Mouse (Mus musculus): ENCODE data around the gene Cry2. TPM values are rescaled to one million over a fixed set of nuclear protein-coding genes. Genes with fewer than 3 reads are reported as not detected.

The Cry2 gene
- polyA plus RNA-seq, 1 experiment from 2014 or later, result 14.5 TPM

DNA sequence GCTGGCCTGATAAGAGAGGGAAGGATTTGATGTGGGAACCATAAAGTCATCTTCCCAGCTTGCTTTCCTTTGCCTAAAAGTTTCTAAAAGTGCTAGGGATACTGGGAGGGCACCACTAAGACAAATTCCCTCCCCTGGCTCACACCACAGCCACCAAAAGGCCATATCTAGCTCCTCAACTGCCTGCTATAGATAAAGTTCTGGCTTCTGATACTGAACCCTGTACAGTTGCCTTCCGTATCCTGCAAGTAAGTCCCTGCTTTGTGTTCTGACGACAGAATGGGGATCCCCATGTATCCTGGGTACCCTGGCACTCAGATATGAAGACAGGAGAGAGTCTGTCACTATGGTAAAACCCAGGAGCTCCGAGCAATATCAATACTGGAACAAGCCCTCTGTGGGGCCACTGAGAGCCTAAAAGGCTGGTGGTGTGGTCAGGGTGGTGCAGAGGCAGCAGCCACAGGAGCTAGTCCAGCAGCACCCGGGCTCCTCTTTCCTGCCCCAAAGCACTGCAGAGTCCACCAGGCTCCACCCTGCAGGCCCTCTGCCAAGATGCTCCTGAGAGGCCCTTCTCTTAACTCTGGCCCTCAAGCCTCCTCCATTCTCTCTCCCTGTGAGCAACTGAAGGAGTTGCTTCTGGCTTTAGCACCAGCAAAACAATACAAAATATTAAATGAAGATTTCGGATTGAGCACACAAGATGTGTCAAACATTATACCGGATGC, 43.5 kb downstream of the Cry2 start:
- WGBS, result 76% methylated on average over 6 of the region's 6 CpGs

DNA sequence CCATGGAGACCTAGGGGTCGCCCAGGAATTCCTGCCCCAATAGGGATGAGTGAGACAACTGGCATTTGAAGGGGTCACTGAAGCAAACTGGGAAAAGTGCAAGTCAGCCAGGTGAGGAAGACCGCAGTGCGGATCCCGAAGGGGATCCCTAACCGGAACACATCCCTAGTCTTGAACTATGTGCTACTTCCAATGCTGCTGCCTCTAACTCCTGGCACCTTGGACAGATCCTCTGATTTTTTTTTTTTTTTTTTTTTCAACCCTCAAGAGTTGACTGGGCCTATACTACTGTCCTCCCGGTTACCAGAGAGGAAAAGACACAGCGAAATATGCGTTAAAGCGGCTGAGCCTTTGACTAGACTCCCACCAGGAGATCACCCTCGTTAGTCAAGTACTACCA, 44.2 kb downstream of the Cry2 start:
- Histone ChIP-seq H3K36me3 (peaks cover 13% of the 10 kb centered on the region; the same call in 1 of the 2 replicates), H3K4me3 (replicated peaks) (peak overlapping the region; percentile 67), H3K27ac (peak overlapping the region; percentile 62; the same call in 1 of the 2 replicates), H3K9me3 (no peaks in the 10 kb centered on the region), H3K9ac (peak overlapping the region; percentile 64; the same call in 1 of the 2 replicates), H3K27me3 (replicated peaks) (no peaks in the 10 kb centered on the region), H3K4me1 (replicated peaks) (peaks cover 40% of the 10 kb centered on the region), H3K4me2 (replicated peaks) (peak overlapping the region; percentile 94)
- peak; percentile 32 for ATAC-seq
- 6% methylated on average over 10 of the region's 10 CpGs for WGBS

More for the DNA sequence above, 43.5 kb downstream of the Cry2 start:
- H3K4me3 ChIP-seq (replicated peaks), result no peak overlapping the region
- no peak for ATAC-seq
- no peak overlapping the region for H3K27ac ChIP-seq
- peaks cover 9% of the 10 kb centered on the region; the same call in 1 of the 2 replicates for H3K36me3 ChIP-seq
- H3K9me3 ChIP-seq, result no peaks in the 10 kb centered on the region
- no peaks in the 10 kb centered on the region for H3K27me3 ChIP-seq (replicated peaks)
- peak overlapping the region; percentile 94; the same call in 1 of the 2 replicates for H3K4me2 ChIP-seq (replicated peaks)
- H3K9ac ChIP-seq, result no peak overlapping the region
- peaks cover 40% of the 10 kb centered on the region for H3K4me1 ChIP-seq (replicated peaks)

DNA sequence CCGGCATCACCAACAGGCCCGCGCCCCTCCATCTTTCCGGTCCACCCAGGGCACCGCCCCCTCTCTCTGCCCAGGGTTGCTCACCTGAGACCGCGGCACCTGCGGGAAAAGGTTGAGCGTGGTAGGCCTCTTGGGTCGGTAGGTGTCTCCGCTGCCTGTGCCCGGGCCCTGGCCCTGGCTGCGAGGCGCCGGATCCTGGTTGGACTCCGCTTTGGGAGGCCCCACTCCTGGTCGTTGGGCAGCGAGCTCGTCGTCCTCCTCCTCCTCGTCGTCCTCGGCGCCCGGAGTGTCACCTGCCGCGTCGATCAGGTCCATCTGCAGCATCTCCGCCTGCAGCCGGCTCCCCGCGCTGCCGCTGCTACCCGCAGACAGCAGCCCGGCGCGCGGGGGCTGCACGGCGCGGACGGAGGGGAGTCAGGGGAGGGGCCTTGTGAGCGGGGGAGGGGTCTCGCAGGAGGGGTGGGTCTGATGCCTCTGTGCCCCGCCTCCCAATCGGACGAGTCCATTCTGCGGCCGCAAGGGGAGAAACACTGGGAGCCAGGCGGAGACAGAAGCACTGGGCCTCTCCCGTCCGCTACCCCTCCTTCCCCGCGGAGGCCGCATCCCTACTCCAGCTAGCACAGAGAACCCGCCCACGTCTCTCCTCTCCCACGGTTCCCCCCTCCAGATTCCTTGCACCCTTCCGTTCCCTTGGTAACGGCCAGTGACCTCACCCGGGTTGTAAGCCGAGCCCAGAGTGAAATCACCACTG, 44.8 kb downstream of the Cry2 start:
- Histone ChIP-seq H3K27me3 (replicated peaks) (no peaks in the 10 kb centered on the region), H3K36me3 (peaks cover 13% of the 10 kb centered on the region; the same call in 1 of the 2 replicates), H3K9me3 (no peaks in the 10 kb centered on the region), H3K4me2 (replicated peaks) (peak overlapping the region; percentile 94), H3K4me1 (replicated peaks) (peaks cover 40% of the 10 kb centered on the region), H3K9ac (peak overlapping the region; percentile 64), H3K27ac (peak overlapping the region; percentile 62), H3K4me3 (replicated peaks) (peak overlapping the region; percentile 67)
- under 1% methylated on average over 55 of the region's 62 CpGs for WGBS
- ATAC-seq, result peak; percentile 90

DNA sequence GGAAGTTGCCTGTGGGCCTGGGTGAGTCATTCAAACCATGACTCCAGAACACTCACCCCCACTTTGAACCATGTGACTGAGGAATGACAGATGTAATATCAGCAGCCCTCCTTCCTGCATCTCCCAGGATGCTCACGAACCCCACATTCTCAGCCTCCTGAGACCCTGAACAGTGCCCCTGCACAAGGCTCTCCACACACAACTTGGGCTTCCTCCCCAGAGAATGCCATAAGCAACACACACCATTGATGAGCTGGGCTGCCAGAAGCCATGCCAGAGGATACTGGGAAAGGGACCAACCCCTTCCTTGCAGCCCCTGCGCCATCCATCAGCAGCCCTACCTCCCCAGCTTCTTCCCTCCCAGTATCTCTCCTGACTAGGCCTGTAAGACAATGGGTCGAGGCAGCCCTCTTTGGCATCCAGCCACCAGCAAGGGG, 45.7 kb downstream of the Cry2 start:
- Histone ChIP-seq H3K27me3 (replicated peaks) (no peaks in the 10 kb centered on the region), H3K4me1 (replicated peaks) (peaks cover 40% of the 10 kb centered on the region), H3K27ac (no peak overlapping the region), H3K4me3 (replicated peaks) (peak overlapping the region; percentile 67), H3K4me2 (replicated peaks) (peak overlapping the region; percentile 94), H3K9me3 (no peaks in the 10 kb centered on the region), H3K9ac (peak overlapping the region; percentile 64), H3K36me3 (peaks cover 18% of the 10 kb centered on the region)
- 44% methylated on average over 3 of the region's 3 CpGs for WGBS
- ATAC-seq, result no peak

DNA sequence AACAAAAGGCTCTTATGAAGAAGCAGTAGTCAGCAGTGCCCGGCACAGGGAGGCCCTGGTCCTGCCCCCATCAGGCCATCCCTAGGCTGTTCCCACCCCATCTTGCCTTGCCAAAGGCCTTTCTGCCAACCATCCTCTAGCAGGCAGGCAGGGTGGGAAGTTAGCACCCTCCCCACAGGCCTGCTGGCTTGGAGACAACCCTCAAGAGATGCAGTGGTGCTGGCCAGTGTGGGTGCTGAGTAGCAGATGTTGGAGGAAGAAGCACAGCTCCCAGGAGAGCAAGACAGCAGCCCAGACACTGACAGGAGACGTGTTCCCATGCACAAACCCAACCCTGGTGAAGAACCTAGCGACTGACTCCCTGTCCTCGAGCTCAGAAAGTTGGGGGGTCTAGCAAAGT, 46.2 kb downstream of the Cry2 start:
- Histone ChIP-seq H3K9ac (no peak overlapping the region), H3K4me1 (replicated peaks) (peaks cover 36% of the 10 kb centered on the region), H3K27ac (no peak overlapping the region), H3K36me3 (peaks cover 18% of the 10 kb centered on the region), H3K27me3 (replicated peaks) (no peaks in the 10 kb centered on the region), H3K4me2 (replicated peaks) (no peak overlapping the region), H3K4me3 (replicated peaks) (no peak overlapping the region; the same call in 1 of the 2 replicates), H3K9me3 (no peaks in the 10 kb centered on the region)
- 81% methylated on average over 4 of the region's 4 CpGs for WGBS
- no peak for ATAC-seq

DNA sequence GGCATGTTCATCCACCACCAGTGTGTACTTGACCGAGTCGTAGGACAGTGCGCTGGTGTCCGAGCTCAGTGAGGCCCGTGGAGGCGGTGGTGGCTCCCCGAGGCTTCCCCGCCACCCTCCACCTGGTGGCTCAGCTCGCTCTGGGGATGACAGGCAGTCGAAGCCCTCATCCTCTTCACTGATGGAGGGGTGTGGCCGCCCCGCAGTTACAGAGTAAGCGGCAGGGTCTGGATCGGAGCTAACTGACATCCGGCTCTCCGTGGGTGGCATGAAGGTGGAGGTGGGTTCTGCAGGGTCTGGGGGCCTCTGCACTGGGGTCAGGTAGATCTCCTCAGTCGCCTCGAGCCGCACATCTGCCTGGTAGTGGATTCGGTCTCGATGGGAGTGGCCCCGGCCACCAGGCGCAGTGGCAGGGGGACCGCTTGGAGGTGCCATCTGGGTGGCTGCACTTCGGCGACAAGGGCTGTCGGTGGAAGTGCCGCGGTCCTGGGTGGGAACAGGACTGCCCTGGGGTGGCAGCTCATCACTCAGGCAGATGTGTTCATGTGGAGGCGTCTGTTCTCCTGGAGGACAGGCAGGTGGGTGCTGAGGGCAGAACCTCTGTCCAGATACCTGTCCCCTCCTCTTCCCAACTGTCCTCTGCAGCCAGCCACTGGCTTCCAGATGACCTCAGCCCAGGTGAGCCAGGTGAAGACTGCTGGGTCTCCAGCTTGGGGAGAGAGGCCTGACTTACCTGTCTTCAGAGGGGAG, 46.8 kb downstream of the Cry2 start:
- Histone ChIP-seq H3K36me3 (peaks cover 18% of the 10 kb centered on the region), H3K27ac (no peak overlapping the region), H3K4me1 (replicated peaks) (peaks cover 30% of the 10 kb centered on the region), H3K4me2 (replicated peaks) (no peak overlapping the region), H3K9me3 (no peaks in the 10 kb centered on the region), H3K9ac (no peak overlapping the region), H3K27me3 (replicated peaks) (no peaks in the 10 kb centered on the region), H3K4me3 (replicated peaks) (no peak overlapping the region)
- no peak for ATAC-seq
- WGBS, result 91% methylated on average over 30 of the region's 30 CpGs

DNA sequence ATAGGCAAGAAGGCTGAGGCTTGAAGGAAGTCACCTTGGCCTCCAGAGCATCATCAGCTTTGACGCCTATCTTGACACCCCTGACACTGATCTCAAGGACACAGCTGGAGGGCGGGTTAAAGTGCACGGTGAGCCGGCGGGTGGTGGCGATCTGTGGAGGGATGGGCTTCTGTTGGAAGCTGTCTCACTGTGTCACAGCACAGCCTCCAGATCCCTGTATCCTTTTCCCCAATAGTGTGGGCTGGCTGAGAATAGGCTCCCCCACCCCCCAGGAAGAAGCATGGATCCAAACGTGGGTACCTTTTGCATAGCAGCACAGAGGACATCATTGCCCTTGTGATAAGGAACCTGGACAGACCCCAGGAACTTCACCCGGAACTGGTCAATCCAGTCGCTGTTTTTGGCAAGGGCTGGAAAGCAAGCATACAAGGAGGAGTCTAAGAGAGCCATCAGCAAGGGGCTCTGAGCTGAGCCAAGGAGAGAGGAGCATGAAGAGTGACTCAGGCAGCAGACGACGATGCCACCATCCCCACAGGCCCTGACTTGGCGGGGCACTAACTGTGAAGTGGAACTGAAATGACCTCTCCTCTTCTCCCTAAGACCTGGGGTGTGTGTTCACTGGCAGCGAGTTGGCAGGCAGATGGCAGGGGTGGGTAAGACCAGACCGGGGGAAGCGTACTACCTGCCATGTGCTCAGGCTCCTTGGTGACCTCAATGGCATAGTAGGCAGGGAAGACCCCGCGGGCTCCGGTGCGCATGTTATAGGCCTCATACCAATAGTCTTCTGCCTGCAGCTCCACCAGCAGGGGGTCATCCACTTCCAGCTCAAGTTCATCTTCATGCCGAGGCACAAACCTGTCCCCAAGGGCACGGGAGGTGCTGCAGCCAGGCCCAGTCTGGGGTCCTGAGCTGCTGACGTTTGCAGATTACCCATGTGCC, 48.5 kb downstream of the Cry2 start:
- Histone ChIP-seq H3K4me3 (replicated peaks) (no peak overlapping the region), H3K27me3 (replicated peaks) (no peaks in the 10 kb centered on the region), H3K4me1 (replicated peaks) (peaks cover 21% of the 10 kb centered on the region), H3K9ac (no peak overlapping the region), H3K4me2 (replicated peaks) (no peak overlapping the region), H3K9me3 (no peaks in the 10 kb centered on the region), H3K36me3 (peaks cover 18% of the 10 kb centered on the region), H3K27ac (no peak overlapping the region)
- no peak for ATAC-seq
- 83% methylated on average over 22 of the region's 22 CpGs for WGBS

DNA sequence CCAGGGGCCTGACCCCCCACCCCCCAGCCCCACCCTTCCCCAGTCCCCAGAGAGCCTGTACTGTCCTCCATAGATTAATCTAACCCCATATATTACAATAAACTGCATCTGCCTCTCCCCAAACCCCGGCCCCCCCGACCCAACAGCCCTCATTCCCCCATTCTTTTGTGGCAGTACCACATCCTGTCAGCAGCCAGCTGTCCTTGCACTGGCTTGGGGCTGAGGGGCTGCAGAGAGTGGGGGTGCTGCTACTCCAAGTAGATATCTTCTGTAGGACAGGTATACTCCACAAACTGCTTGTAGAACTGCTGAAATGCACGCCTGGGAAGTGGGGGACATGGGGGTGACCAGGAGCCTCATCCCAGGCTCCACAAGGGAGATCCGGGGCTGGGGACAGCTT, 49.7 kb downstream of the Cry2 start:
- no peaks in the 10 kb centered on the region for H3K27me3 ChIP-seq (replicated peaks)
- H3K9me3 ChIP-seq, result no peaks in the 10 kb centered on the region
- H3K4me1 ChIP-seq (replicated peaks), result peaks cover 10% of the 10 kb centered on the region
- H3K36me3 ChIP-seq, result peaks cover 21% of the 10 kb centered on the region
- H3K4me2 ChIP-seq (replicated peaks), result no peak overlapping the region
- H3K27ac ChIP-seq, result no peak overlapping the region
- WGBS, result 74% methylated on average over 4 of the region's 4 CpGs
- H3K4me3 ChIP-seq (replicated peaks), result no peak overlapping the region
- no peak overlapping the region for H3K9ac ChIP-seq
- ATAC-seq, result no peak

DNA sequence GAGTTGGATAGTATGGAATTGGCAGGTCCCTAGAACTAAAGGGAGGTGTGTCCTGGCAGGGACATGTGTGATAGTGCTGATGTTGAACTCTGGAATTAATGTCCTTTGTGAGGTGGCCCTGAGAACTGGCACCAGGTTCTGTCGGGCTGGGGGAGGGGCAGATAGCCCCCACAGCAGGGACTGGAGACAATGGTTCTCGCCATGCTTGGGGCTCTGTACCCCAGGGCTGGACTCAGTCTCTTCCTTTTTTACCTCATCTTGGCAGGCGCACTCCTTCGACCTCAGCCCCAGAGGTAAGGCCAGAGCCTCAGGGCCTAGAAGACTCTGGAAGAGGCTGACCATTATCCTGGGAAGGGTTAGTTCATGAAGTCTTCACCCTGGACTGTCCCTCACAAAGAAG, 51.1 kb downstream of the Cry2 start:
- Histone ChIP-seq H3K36me3 (peaks cover 24% of the 10 kb centered on the region), H3K9me3 (no peaks in the 10 kb centered on the region), H3K4me2 (replicated peaks) (no peak overlapping the region), H3K27ac (no peak overlapping the region), H3K4me3 (replicated peaks) (no peak overlapping the region), H3K9ac (no peak overlapping the region), H3K27me3 (replicated peaks) (no peaks in the 10 kb centered on the region), H3K4me1 (replicated peaks) (no peaks in the 10 kb centered on the region)
- no peak for ATAC-seq
- WGBS, result 87% methylated on average over 4 of the region's 4 CpGs

DNA sequence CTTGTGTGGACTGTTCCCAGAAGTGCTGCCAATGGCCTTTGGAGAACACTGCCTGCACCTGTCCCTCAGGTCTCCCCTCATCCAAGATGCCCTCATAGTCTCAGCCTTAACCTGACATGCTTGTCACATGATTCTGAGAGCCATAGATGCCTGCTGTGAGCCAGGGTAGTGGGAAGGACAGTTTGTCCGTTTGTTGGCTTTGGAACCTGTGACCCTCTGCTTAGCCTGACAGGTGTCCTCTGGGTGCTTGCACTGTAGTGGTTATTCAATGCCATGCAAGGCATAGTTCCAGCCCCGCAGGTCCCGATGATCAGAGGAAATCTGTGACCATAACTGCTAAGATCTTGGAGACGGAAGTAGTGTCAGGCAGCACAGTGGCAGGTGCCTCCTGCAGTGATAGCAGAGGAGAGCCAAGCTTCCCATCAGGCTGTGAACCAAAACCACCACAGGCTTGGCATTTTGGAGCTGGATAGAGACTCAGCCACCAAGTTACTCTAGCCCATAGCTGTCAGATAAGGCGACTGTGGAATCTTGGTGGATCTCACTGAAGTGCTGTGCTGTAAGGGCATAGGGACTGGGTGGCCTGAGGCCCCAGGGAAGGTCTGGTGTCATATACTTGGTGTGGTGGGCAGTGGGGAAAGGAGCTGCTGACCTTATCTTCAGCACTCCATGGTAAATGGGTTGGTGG, 51.8 kb downstream of the Cry2 start, which contains the start of gene 1700029I15Rik:
1700029I15Rik (plus strand) TSS at position 638 of the 688 bp plus-strand sequence.
- H3K27ac ChIP-seq, result no peak within 1 kb of the TSS
- no peaks in the 10 kb centered on the region for H3K27me3 ChIP-seq (replicated peaks)
- no peaks in the 10 kb centered on the region for H3K9me3 ChIP-seq
- no peak within 1 kb of the TSS for H3K4me3 ChIP-seq (replicated peaks)
- 89% methylated on average over 5 of the region's 5 CpGs for WGBS
- no peak within 1 kb of the TSS for H3K4me2 ChIP-seq (replicated peaks)
- no peaks in the 10 kb centered on the region for H3K4me1 ChIP-seq (replicated peaks)
- H3K9ac ChIP-seq, result no peak within 1 kb of the TSS
- ATAC-seq, result no peak
- H3K36me3 ChIP-seq, result peaks cover 24% of the 10 kb centered on the region

DNA sequence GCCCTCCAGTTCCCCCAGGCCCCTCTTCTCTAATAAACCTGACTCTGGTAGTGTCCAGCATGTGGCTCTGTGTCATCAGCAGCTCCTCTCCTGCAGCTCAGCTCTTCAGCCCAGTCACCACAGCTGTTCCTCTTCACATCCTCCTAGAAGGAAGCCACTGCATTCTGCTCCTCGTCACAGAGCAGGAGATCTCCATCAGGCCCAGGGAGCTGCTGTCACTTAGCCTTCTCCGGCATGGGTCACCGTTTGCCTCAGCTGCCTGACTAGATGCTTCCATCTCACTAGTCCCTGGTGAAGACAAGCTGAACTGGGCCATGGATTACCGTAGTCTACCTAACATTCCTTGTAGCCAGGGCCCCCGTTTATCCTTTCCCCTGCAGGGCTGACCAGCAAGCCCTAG, 52.7 kb downstream of the Cry2 start:
- H3K27ac ChIP-seq, result no peak overlapping the region
- no peaks in the 10 kb centered on the region for H3K9me3 ChIP-seq
- no peak for ATAC-seq
- H3K4me1 ChIP-seq (replicated peaks), result peaks cover 5% of the 10 kb centered on the region
- WGBS, result 65% methylated on average over 5 of the region's 5 CpGs
- H3K9ac ChIP-seq, result no peak overlapping the region
- H3K4me2 ChIP-seq (replicated peaks), result no peak overlapping the region
- peaks cover 18% of the 10 kb centered on the region for H3K36me3 ChIP-seq
- no peak overlapping the region for H3K4me3 ChIP-seq (replicated peaks)
- no peaks in the 10 kb centered on the region for H3K27me3 ChIP-seq (replicated peaks)
